Mouse (Mus musculus) limb, embryonic 14.5 days (tissue): ENCODE data around the gene Pebp1. TPM values are rescaled to one million over a fixed set of nuclear protein-coding genes. Genes with fewer than 3 reads are reported as not detected.
"Not testable (repeated sequence)": the region's sequence is repeated elsewhere in the genome, so short reads cannot be mapped to it uniquely, and the experiment has no call there.

Experiments used
- ATAC-seq: fragments of 200-750 bp; cut with Nextera tagmentation; 2 replicates; pipeline ENCODE4 v1.8.0; 2017; ENCODE audit warnings: low read depth, moderate number of reproducible peaks, moderate TSS enrichment; ENCODE audit not compliant: low FRiP score
- DNase-seq: peaks from one replicate; pipeline ENCODE4 v3.0.0-alpha.2; 2015; ENCODE audit warnings: low spot score
- H3K27ac ChIP-seq: fragments of 300-500 bp; sonication (generic); replicated peaks from 2 replicates; pipeline ENCODE4 v1.5.1; 2014; ENCODE audit warnings: low read depth, mild to moderate bottlenecking, low read length, moderate library complexity, mixed read lengths
- H3K27me3 ChIP-seq: fragments of 300-500 bp; sonication (generic); 2 replicates; pipeline ENCODE4 v1.6.1; 2014; ENCODE audit warnings: low read length, mixed read lengths; ENCODE audit not compliant: control insufficient read depth, insufficient read depth
- H3K36me3 ChIP-seq: fragments of 300-500 bp; sonication (generic); 2 replicates; pipeline ENCODE4 v1.6.1; 2014; ENCODE audit warnings: mild to moderate bottlenecking, low read length, moderate library complexity, mixed read lengths; ENCODE audit not compliant: control insufficient read depth, insufficient read depth
- H3K4me1 ChIP-seq: fragments of 300-500 bp; sonication (generic); 2 replicates; pipeline ENCODE4 v1.6.1; 2014; ENCODE audit warnings: antibody characterized with exemption, low read length, mixed read lengths; ENCODE audit not compliant: control insufficient read depth, insufficient read depth
- H3K4me2 ChIP-seq: fragments of 300-500 bp; sonication (generic); replicated peaks from 2 replicates; pipeline ENCODE4 v1.6.1; 2014; ENCODE audit warnings: low read depth, mild to moderate bottlenecking, low read length, moderate library complexity; ENCODE audit not compliant: severe bottlenecking
- H3K4me3 ChIP-seq: fragments of 300-500 bp; sonication (generic); replicated peaks from 2 replicates; pipeline ENCODE4 v1.5.1; 2014; ENCODE audit warnings: low read length
- H3K9ac ChIP-seq: fragments of 300-500 bp; sonication (generic); 2 replicates; pipeline ENCODE4 v1.6.1; 2014; ENCODE audit warnings: mild to moderate bottlenecking, low read depth, low read length, moderate library complexity; ENCODE audit not compliant: severe bottlenecking
- H3K9me3 ChIP-seq: fragments of 300-500 bp; sonication (generic); 2 replicates; pipeline ENCODE4 v1.6.1; 2016; ENCODE audit warnings: low read length; ENCODE audit not compliant: control insufficient read depth
- POLR2A ChIP-seq: fragments of 200-500 bp; IDR thresholded peaks from 2 replicates; pipeline ENCODE4 v1.8.0; 2012; ENCODE audit warnings: inconsistent platforms, mild to moderate bottlenecking, moderate library complexity, borderline replicate concordance; ENCODE audit not compliant: insufficient read depth, insufficient read length; ENCODE audit errors: extremely low read depth
- WGBS: fragments of 180-500 bp; shearing (Covaris S2); extraction: QIAGEN DNeasy Blood & Tissue Kit; methylation state at CpG from one replicate; pipeline ENCODE4 v1.1.7; 2014; 5-methylcytosine and 5-hydroxymethylcytosine counted together
- polyA plus RNA-seq, 2 experiments: library from polyadenylated mRNA; depleted of rRNA in 1 of 2; stranded (reverse) in 1 of 2; unstranded in 1 of 2; fragments of >200 nt; fragmentation: Nextera tagmentation in 1 of 2; extraction: Ambion mirVana in 1 of 2; gene quantifications; 2 replicates each; pipeline versions ENCODE4 v1.2.1 to v1.2.3; 2012 to 2014

Pebp1 gene
- polyA plus RNA-seq, 2 experiments, result 547 to 706 TPM

DNA sequence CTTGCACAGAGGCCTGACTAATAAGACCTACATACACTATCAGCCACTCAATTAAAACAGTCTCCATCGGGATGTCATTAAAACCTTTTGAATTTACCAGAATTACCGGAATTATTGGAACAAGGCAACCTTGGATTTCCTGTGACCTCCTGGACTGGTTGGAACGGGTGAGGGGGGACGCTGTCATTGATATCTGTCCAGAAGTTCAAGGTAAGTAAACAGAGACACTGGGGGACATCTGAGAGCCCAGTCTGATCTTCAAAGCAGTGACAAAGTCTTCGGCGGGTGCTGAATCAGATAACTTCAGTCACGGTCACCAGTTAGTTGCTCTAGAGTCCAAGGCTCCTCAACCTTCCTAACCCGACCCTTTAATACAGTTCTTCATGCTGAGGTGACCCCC is 7.6 kb upstream of the Pebp1 start:
- no peak overlapping the region for H3K9ac ChIP-seq
- WGBS, result 90% methylated on average over 8 of the region's 8 CpGs
- no peak overlapping the region for H3K4me3 ChIP-seq
- no peak for DNase-seq
- H3K36me3 ChIP-seq, result no peaks in the 10 kb centered on the region
- no peak overlapping the region for H3K4me2 ChIP-seq
- no peak for ATAC-seq
- no peak overlapping the region for H3K27ac ChIP-seq
- no peak for TF ChIP-seq POLR2A
- H3K4me1 ChIP-seq, result no peaks in the 10 kb centered on the region
- H3K27me3 ChIP-seq, result no peaks in the 10 kb centered on the region
- H3K9me3 ChIP-seq, result no peaks in the 10 kb centered on the region

DNA sequence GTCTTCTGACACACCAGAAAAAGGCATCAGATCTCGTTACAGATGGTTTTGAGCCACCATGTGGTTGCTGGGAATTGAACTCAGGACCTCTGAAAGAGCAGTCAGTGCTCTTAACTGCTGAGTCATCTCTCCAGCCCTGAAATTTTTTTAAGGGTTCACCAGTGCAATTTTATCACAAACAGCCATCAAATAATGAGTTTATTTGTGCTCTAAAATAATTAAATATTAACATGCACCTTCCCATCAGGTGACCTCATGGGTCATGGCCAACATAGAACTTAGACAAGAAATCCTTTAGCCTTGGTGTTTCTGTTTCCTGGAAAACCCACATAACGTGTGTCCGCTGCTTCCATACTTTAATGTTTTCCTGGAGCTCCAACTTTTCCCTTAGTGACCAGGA is 6.4 kb upstream of the Pebp1 start:
- H3K36me3 ChIP-seq, DNase-seq, H3K27me3 ChIP-seq, H3K4me3 ChIP-seq, H3K9ac ChIP-seq, ATAC-seq, H3K4me2 ChIP-seq, H3K4me1 ChIP-seq, H3K27ac ChIP-seq, H3K9me3 ChIP-seq: not testable (repeated sequence)
- 73% methylated on average over 3 of the region's 3 CpGs for WGBS

DNA sequence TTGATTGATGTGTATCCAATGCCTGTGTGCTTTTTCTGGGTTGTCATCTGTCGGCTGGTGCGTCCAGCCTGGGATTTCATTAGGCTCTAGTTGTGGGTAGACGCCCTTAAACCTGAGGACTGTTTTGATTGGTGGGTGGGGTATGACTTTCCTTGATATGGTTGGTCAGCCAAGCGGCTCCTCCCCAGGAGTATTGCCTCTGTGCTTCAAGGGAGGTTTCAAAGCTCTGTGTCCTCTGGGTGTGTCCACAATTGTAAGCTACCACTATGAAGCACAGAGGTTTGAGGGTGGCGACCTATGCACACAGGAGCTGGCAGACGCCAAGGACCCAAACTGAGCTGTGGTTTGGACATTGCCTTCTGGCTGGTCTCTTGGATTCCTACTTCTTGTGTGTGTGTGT is 5.1 kb upstream of the Pebp1 start:
- no peaks in the 10 kb centered on the region for H3K36me3 ChIP-seq
- H3K4me1 ChIP-seq, result 0 out of 2 replicates have a peak, but pooled peaks cover 4% of the 10 kb centered on the region
- H3K27ac ChIP-seq, result no peak overlapping the region
- 71% methylated on average over 6 of the region's 6 CpGs for WGBS
- no peaks in the 10 kb centered on the region for H3K27me3 ChIP-seq
- TF ChIP-seq POLR2A, result no peak
- no peak overlapping the region for H3K9ac ChIP-seq
- H3K4me2 ChIP-seq, result no peak overlapping the region
- no peaks in the 10 kb centered on the region for H3K9me3 ChIP-seq
- ATAC-seq (no peak), DNase-seq (no peak)
- no peak overlapping the region for H3K4me3 ChIP-seq

DNA sequence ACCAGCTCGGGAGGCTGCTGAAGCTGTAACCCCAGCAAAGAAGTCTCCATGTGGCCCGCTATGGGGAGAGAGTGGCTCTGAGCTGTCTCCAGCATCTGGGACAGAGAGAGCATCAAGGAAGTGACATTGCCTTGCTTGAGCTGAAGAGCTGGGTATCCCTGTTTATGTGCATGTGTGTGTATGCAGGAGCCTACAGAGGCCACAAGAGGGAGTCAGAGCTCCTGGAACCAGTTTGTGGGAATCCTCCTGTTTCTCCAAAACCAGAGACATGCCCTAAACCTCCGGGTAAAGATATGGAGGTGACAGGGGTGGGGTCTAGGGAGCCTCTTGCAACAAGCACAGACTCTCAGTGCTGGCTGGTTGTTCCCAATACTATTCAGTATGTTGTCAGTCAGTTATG is 3.9 kb upstream of the Pebp1 start:
- peaks cover 6% of the 10 kb centered on the region; the same call in 1 of the 2 replicates for H3K4me1 ChIP-seq
- ATAC-seq (no peak), DNase-seq (no peak)
- H3K27me3 ChIP-seq, result no peaks in the 10 kb centered on the region
- TF ChIP-seq POLR2A, result no peak
- H3K9me3 ChIP-seq, result no peaks in the 10 kb centered on the region
- H3K36me3 ChIP-seq, result no peaks in the 10 kb centered on the region
- no peak overlapping the region for H3K4me3 ChIP-seq
- 86% methylated on average over 3 of the region's 3 CpGs for WGBS
- H3K4me2 ChIP-seq, result no peak overlapping the region
- H3K27ac ChIP-seq, result no peak overlapping the region
- H3K9ac ChIP-seq, result no peak overlapping the region

DNA sequence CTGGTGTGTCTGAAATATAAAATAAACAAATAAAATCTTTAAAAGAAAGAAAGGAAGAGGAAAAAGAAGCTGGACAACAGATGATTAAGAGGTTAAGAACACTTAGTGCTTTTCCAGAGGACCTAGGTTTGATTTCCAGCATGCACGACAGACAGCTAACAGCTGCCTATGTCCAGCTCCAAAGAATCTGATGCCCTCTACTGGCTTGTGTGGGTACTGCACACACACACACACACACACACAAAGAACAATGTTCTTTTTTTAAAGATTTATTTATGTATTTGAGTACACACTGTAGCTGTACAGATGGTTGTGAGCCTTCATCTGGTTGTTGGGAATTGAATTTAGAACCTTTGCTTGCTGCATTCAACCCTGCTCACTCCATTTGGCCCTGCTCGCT is 2.7 kb upstream of the Pebp1 start:
- no peak overlapping the region for H3K4me2 ChIP-seq
- no peak for DNase-seq
- H3K27me3 ChIP-seq, result no peaks in the 10 kb centered on the region
- peaks cover 7% of the 10 kb centered on the region; the same call in 1 of the 2 replicates for H3K36me3 ChIP-seq
- no peak for ATAC-seq
- peaks cover 12% of the 10 kb centered on the region for H3K4me1 ChIP-seq
- 98% methylated on average over 2 of the region's 2 CpGs for WGBS
- H3K4me3 ChIP-seq, result no peak overlapping the region
- TF ChIP-seq POLR2A, result no peak
- no peak overlapping the region for H3K9ac ChIP-seq
- H3K9me3 ChIP-seq, result no peaks in the 10 kb centered on the region
- H3K27ac ChIP-seq, result no peak overlapping the region

DNA sequence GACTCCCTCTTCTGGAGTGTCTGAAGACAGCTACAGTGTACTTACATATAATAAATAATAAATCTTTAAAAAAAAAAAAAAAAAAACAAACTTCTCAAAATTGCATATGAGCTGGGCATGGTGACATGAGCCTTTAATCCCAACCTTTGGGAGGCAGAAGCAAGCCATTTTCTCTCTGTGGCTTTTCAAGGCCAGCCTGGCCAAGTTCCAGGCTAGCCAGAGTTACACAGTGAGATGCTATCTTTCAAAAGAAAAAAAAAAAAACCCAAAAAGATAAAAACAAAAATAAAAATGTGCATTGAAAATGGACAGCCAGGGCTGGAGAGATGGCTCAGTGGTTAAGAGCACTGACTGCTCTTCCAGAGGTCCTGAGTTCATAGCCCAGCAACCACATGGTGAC is 2.2 kb upstream of the Pebp1 start:
- H3K9ac ChIP-seq, result no peak overlapping the region
- TF ChIP-seq POLR2A, result no peak
- ATAC-seq, result no peak

More for the DNA sequence above, 2.2 kb upstream of the Pebp1 start:
- H3K4me1 ChIP-seq, result peaks cover 12% of the 10 kb centered on the region
- no peak overlapping the region for H3K4me3 ChIP-seq
- no peaks in the 10 kb centered on the region for H3K9me3 ChIP-seq
- H3K27ac ChIP-seq, result no peak overlapping the region
- DNase-seq, result no peak
- H3K36me3 ChIP-seq, result peaks cover 12% of the 10 kb centered on the region
- H3K27me3 ChIP-seq, result no peaks in the 10 kb centered on the region
- no peak overlapping the region for H3K4me2 ChIP-seq
